Mouse (Mus musculus): ENCODE measurements around the gene Mycbp. TPM values are rescaled to one million over a fixed set of nuclear protein-coding genes. Genes with fewer than 3 reads are reported as not detected.

Mycbp gene
- polyA plus RNA-seq, 1 experiment = 30.1 TPM

DNA sequence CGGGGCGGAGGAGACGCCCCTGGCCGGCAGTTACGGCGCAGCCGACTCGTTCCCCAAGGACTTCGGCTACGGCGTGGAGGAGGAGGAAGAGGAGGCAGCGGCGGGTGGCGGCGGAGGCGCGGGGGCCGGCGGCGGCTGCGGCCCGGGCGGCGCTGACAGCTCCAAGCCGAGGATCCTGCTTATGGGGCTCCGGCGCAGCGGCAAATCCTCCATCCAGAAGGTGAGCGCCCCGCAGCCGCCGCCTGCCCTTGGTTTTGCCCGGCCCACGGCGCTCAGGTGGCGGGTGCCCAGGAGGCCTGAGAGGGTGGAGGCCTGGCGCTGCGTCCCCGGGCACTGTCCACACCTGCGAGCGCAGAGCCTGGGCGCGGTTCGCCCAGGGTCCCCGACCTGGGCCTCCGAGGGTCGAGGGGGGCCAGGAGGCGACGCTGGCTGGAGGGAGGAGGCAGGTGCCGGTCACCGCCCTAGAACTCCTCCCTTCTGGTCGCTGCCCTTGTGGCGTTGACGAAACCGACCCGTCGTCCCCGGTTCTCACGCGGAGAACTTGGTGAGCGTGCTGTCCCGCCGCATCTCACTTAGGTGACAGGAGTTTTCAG, 13.0 kb downstream of the Mycbp start, which contains the start of gene 4930535I16Rik:
Gene 4930535I16Rik (minus strand): TSS at position 475 of the 593 bp plus-strand sequence.
- Histone ChIP-seq H3K4me1 (ENCODE audit: control insufficient read depth, insufficient read depth, low read length) (peaks cover 13% of the 10 kb centered on the region; the same call in 1 of the 2 replicates), H3K36me3 (ENCODE audit: control insufficient read depth, insufficient read depth, low read length) (peaks cover 4% of the 10 kb centered on the region; the same call in 1 of the 2 replicates), H3K4me3 (ENCODE audit: insufficient read depth, low read depth, low read length) (peak within 1 kb of the TSS; percentile 91), H3K27ac (ENCODE audit: insufficient read depth, low read depth, low read length) (peak within 1 kb of the TSS; percentile 90), H3K27me3 (replicated peaks; ENCODE audit: control insufficient read depth, insufficient read depth, low read length) (no peaks in the 10 kb centered on the region)
- TF ChIP-seq POLR2A (IDR thresholded peaks at IDR 0.05; ENCODE audit: low read depth, low read length) (peak; percentile 27), CTCF (conservative IDR thresholded peaks at IDR 0.05; ENCODE audit: insufficient read depth, insufficient read length, low read depth, low read length) (no peak)
- under 1% methylated on average over 59 of the region's 63 CpGs for WGBS
- peak; percentile 49 for DNase-seq

GRCm38 (mm10) chr4:123918851-123919250, 14.2 kb downstream of the Mycbp start:
- TF ChIP-seq POLR2A (IDR thresholded peaks at IDR 0.05; ENCODE audit: low read depth, low read length) (no peak), CTCF (conservative IDR thresholded peaks at IDR 0.05; ENCODE audit: insufficient read depth, insufficient read length, low read depth, low read length) (no peak)
- no peak overlapping the region for H3K27ac ChIP-seq (ENCODE audit: insufficient read depth, low read depth, low read length)
- 62% methylated on average over 2 of the region's 2 CpGs for WGBS
- DNase-seq = no peak
- peaks cover 13% of the 10 kb centered on the region; the same call in 1 of the 2 replicates for H3K4me1 ChIP-seq (ENCODE audit: control insufficient read depth, insufficient read depth, low read length)
- H3K4me3 ChIP-seq (ENCODE audit: insufficient read depth, low read depth, low read length) = no peak overlapping the region
- peaks cover 6% of the 10 kb centered on the region; the same call in 1 of the 2 replicates for H3K36me3 ChIP-seq (ENCODE audit: control insufficient read depth, insufficient read depth, low read length)
- no peaks in the 10 kb centered on the region for H3K27me3 ChIP-seq (replicated peaks; ENCODE audit: control insufficient read depth, insufficient read depth, low read length)

GRCm38 (mm10) chr4:123921055-123921565, 16.5 kb downstream of the Mycbp start:
- no peak for DNase-seq
- 86% methylated on average over 4 of the region's 4 CpGs for WGBS
- Histone ChIP-seq H3K4me3 (ENCODE audit: insufficient read depth, low read depth, low read length) (no peak overlapping the region), H3K27me3 (replicated peaks; ENCODE audit: control insufficient read depth, insufficient read depth, low read length) (no peaks in the 10 kb centered on the region), H3K27ac (ENCODE audit: insufficient read depth, low read depth, low read length) (no peak overlapping the region), H3K36me3 (ENCODE audit: control insufficient read depth, insufficient read depth, low read length) (peaks cover 12% of the 10 kb centered on the region), H3K4me1 (ENCODE audit: control insufficient read depth, insufficient read depth, low read length) (peaks cover 13% of the 10 kb centered on the region; the same call in 1 of the 2 replicates)
- TF ChIP-seq CTCF (conservative IDR thresholded peaks at IDR 0.05; ENCODE audit: insufficient read depth, insufficient read length, low read depth, low read length) (no peak), POLR2A (IDR thresholded peaks at IDR 0.05; ENCODE audit: low read depth, low read length) (no peak)

DNA sequence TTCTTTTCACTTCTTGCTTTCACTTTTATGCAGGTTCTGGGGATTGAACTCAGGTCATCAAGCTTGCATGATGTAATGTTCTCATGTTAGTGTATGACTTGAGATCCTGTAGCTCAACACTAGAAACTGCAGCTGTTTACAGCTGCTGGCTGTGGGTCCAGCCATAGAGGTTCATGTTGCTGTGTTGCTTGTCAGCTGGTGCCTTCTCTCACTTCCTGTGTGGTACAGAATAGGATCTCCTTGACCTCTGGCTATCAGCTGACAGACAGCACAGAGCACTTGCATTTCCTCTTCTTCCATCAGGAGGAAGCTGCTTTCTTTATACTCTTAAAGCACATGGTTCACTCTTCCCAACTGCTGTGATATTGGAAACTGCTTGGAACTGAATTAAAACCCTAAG, 23.3 kb downstream of the Mycbp start:
- Histone ChIP-seq H3K27me3 (replicated peaks; ENCODE audit: control insufficient read depth, insufficient read depth, low read length) (no peaks in the 10 kb centered on the region), H3K36me3 (ENCODE audit: control insufficient read depth, insufficient read depth, low read length) (peaks cover 10% of the 10 kb centered on the region), H3K27ac (ENCODE audit: insufficient read depth, low read depth, low read length) (no peak overlapping the region), H3K4me3 (ENCODE audit: insufficient read depth, low read depth, low read length) (no peak overlapping the region), H3K4me1 (ENCODE audit: control insufficient read depth, insufficient read depth, low read length) (no peaks in the 10 kb centered on the region)
- no peak for TF ChIP-seq POLR2A (IDR thresholded peaks at IDR 0.05; ENCODE audit: low read depth, low read length)
- TF ChIP-seq CTCF (conservative IDR thresholded peaks at IDR 0.05; ENCODE audit: insufficient read depth, insufficient read length, low read depth, low read length) = no peak
- peak; percentile 45 for DNase-seq

DNA sequence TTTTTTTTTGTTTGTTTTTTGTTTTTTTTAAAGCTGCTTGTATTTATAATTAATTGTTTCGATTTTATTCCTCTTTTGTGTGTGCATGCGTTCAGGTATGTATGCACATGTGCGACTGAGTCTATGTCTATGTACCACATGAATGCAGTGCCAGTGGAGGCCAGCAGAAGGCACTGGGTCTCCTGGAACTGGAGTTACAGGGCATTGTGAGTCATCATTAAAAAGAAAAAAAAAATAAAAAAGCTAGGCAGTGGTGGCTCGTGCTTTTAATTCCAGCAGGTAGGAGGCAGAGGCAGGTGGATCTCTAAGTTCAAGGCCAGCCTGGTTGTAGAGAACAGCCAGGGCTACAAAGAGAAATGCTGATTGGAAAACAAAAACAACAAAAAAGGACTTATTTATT, 25.4 kb downstream of the Mycbp start:
- no peak overlapping the region for H3K27ac ChIP-seq (ENCODE audit: insufficient read depth, low read depth, low read length)
- WGBS = 92% methylated on average over 4 of the region's 4 CpGs
- H3K4me3 ChIP-seq (ENCODE audit: insufficient read depth, low read depth, low read length) = no peak overlapping the region
- no peaks in the 10 kb centered on the region for H3K27me3 ChIP-seq (replicated peaks; ENCODE audit: control insufficient read depth, insufficient read depth, low read length)
- no peak for DNase-seq
- TF ChIP-seq CTCF (conservative IDR thresholded peaks at IDR 0.05; ENCODE audit: insufficient read depth, insufficient read length, low read depth, low read length) = no peak
- no peak for TF ChIP-seq POLR2A (IDR thresholded peaks at IDR 0.05; ENCODE audit: low read depth, low read length)
- peaks cover 5% of the 10 kb centered on the region for H3K36me3 ChIP-seq (ENCODE audit: control insufficient read depth, insufficient read depth, low read length)
- no peaks in the 10 kb centered on the region for H3K4me1 ChIP-seq (ENCODE audit: control insufficient read depth, insufficient read depth, low read length)

DNA sequence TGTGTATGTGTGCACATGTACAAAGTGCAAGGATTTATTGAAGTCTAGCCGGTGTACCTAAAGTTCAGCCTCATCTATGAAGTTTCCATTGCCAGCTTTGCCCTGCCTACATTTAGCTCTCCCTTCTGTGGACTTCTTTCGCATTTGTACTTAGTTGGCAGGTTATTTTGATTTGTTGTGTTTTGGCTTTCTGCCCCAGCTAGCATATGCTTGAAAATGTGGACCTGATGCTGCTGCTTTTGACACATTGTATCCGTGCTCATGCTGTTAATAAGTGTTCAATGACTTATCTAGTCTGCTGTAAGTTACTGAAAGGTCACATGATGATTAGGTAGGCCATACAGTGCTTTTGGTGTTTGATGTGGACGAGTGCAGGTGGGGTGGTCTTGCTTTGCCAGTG, 29.7 kb downstream of the Mycbp start:
- H3K36me3 ChIP-seq (ENCODE audit: control insufficient read depth, insufficient read depth, low read length) = peaks cover 6% of the 10 kb centered on the region
- DNase-seq = no peak
- no peak overlapping the region for H3K27ac ChIP-seq (ENCODE audit: insufficient read depth, low read depth, low read length)
- no peak for TF ChIP-seq CTCF (conservative IDR thresholded peaks at IDR 0.05; ENCODE audit: insufficient read depth, insufficient read length, low read depth, low read length)
- no peak for TF ChIP-seq POLR2A (IDR thresholded peaks at IDR 0.05; ENCODE audit: low read depth, low read length)
- no peaks in the 10 kb centered on the region; the same call in 1 of the 2 replicates for H3K27me3 ChIP-seq (replicated peaks; ENCODE audit: control insufficient read depth, insufficient read depth, low read length)
- 71% methylated on average over 4 of the region's 4 CpGs for WGBS
- no peaks in the 10 kb centered on the region for H3K4me1 ChIP-seq (ENCODE audit: control insufficient read depth, insufficient read depth, low read length)
- no peak overlapping the region for H3K4me3 ChIP-seq (ENCODE audit: insufficient read depth, low read depth, low read length)

- Histone ChIP-seq H3K4me1 (ENCODE audit: control insufficient read depth, insufficient read depth, low read length) (no peaks in the 10 kb centered on the region; the same call in 1 of the 2 replicates), H3K4me3 (ENCODE audit: insufficient read depth, low read depth, low read length) (no peak overlapping the region), H3K27me3 (replicated peaks; ENCODE audit: control insufficient read depth, insufficient read depth, low read length) (no peaks in the 10 kb centered on the region; the same call in 1 of the 2 replicates), H3K36me3 (ENCODE audit: control insufficient read depth, insufficient read depth, low read length) (peaks cover 3% of the 10 kb centered on the region), H3K27ac (ENCODE audit: insufficient read depth, low read depth, low read length) (no peak overlapping the region)
- DNase-seq = no peak
- TF ChIP-seq POLR2A (IDR thresholded peaks at IDR 0.05; ENCODE audit: low read depth, low read length) (no peak), CTCF (conservative IDR thresholded peaks at IDR 0.05; ENCODE audit: insufficient read depth, insufficient read length, low read depth, low read length) (no peak)
- 96% methylated on average over 7 of the region's 7 CpGs for WGBS
Observed at GRCm38 (mm10) chr4:123936059-123936458, 31.4 kb downstream of the Mycbp start.
